Mouse (Mus musculus): ENCODE data around the gene Hlcs. TPM values are rescaled to one million over a fixed set of nuclear protein-coding genes. Genes with fewer than 3 reads are reported as not detected.

The Hlcs gene
- polyA plus RNA-seq, 1 experiment from 2014 or later: 2.1 TPM

DNA sequence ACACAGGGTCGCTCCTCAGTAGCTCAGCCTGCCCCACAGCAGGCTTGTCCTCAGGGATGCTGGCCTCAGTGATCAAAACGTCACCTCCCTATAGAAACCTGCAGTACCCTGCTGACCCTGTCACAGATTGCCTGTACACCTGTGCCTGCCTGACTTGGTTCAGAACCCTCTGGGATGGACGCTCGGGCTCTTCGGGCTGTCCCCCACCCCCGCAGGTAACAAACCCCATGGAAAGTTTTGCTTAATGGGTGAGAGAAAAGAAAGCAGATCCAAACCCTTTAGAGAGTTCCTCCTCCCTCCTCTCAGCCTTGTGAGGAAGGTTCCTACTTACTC lies 10.2 kb downstream of the Hlcs start:
- Histone ChIP-seq H3K4me2 (peak overlapping the region; percentile 48), H3K4me1 (replicated peaks) (peaks cover 14% of the 10 kb centered on the region; the same call in 1 of the 2 replicates), H3K9ac (no peak overlapping the region), H3K27me3 (peaks cover 29% of the 10 kb centered on the region), H3K4me3 (replicated peaks) (no peak overlapping the region), H3K9me3 (replicated peaks) (no peaks in the 10 kb centered on the region), H3K36me3 (replicated peaks) (no peaks in the 10 kb centered on the region), H3K27ac (replicated peaks) (no peak overlapping the region)
- WGBS (ENCODE audit: insufficient replicate concordance): 29% methylated on average over 6 of the region's 6 CpGs
- peak; percentile 28; the same call in 1 of the 2 replicates for ATAC-seq (ENCODE audit: insufficient read depth)

GRCm38 (mm10) chr16:94302274-94303202 lies 10.8 kb downstream of the Hlcs start:
- 16% methylated on average over 30 of the region's 30 CpGs for WGBS (ENCODE audit: insufficient replicate concordance)
- Histone ChIP-seq H3K4me1 (replicated peaks) (peaks cover 14% of the 10 kb centered on the region; the same call in 1 of the 2 replicates), H3K27me3 (peaks cover 29% of the 10 kb centered on the region), H3K36me3 (replicated peaks) (no peaks in the 10 kb centered on the region), H3K27ac (replicated peaks) (no peak overlapping the region), H3K4me3 (replicated peaks) (no peak overlapping the region; the same call in 1 of the 2 replicates), H3K9me3 (replicated peaks) (no peaks in the 10 kb centered on the region), H3K4me2 (peak overlapping the region; percentile 48), H3K9ac (no peak overlapping the region)
- peak; percentile 31; the same call in 1 of the 2 replicates for ATAC-seq (ENCODE audit: insufficient read depth)

- H3K4me3 ChIP-seq (replicated peaks): no peak overlapping the region
- H3K4me2 ChIP-seq: no peak overlapping the region
- WGBS (ENCODE audit: insufficient replicate concordance): 57% methylated on average over 5 of the region's 5 CpGs
- no peaks in the 10 kb centered on the region for H3K36me3 ChIP-seq (replicated peaks)
- H3K9ac ChIP-seq: no peak overlapping the region
- no peak overlapping the region for H3K27ac ChIP-seq (replicated peaks)
- no peaks in the 10 kb centered on the region for H3K9me3 ChIP-seq (replicated peaks)
- peaks cover 14% of the 10 kb centered on the region; the same call in 1 of the 2 replicates for H3K4me1 ChIP-seq (replicated peaks)
- peaks cover 29% of the 10 kb centered on the region for H3K27me3 ChIP-seq
- no peak for ATAC-seq (ENCODE audit: insufficient read depth)
Observed at GRCm38 (mm10) chr16:94301696-94302095, 11.7 kb downstream of the Hlcs start.

- Histone ChIP-seq H3K36me3 (replicated peaks) (no peaks in the 10 kb centered on the region), H3K4me1 (replicated peaks) (peaks cover 14% of the 10 kb centered on the region; the same call in 1 of the 2 replicates), H3K4me3 (replicated peaks) (no peak overlapping the region), H3K27me3 (peaks cover 29% of the 10 kb centered on the region), H3K4me2 (no peak overlapping the region), H3K9ac (no peak overlapping the region), H3K27ac (replicated peaks) (no peak overlapping the region), H3K9me3 (replicated peaks) (no peaks in the 10 kb centered on the region)
- 64% methylated on average over 4 of the region's 4 CpGs for WGBS (ENCODE audit: insufficient replicate concordance)
- ATAC-seq (ENCODE audit: insufficient read depth): no peak
Observed at GRCm38 (mm10) chr16:94301194-94301593, 12.2 kb downstream of the Hlcs start.

DNA sequence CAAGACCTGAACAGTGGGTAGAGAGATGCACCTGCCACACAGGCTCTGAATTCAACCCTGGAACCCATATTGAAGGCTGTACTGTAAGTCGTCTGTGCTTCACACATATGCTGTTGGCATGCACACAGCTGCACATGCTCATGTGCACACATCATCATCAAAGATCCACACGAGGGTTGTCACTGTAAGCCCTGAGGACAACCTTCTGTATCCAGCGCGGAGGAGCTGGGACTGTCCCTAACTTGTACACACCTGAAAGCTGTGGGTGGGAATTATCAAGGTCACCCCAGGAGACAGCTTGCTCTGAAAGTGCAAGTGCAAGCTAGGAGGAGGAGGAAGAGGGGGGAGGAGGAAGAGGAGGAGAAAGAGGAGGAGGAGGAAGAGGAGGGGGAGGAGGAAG lies 14.2 kb downstream of the Hlcs start:
- WGBS (ENCODE audit: insufficient replicate concordance): 50% methylated on average over 4 of the region's 4 CpGs
- Histone ChIP-seq H3K9ac (no peak overlapping the region), H3K36me3 (replicated peaks) (no peaks in the 10 kb centered on the region), H3K27me3 (peaks cover 28% of the 10 kb centered on the region), H3K27ac (replicated peaks) (no peak overlapping the region), H3K4me2 (no peak overlapping the region), H3K9me3 (replicated peaks) (no peaks in the 10 kb centered on the region), H3K4me1 (replicated peaks) (peaks cover 14% of the 10 kb centered on the region; the same call in 1 of the 2 replicates), H3K4me3 (replicated peaks) (no peak overlapping the region)
- no peak for ATAC-seq (ENCODE audit: insufficient read depth)

DNA sequence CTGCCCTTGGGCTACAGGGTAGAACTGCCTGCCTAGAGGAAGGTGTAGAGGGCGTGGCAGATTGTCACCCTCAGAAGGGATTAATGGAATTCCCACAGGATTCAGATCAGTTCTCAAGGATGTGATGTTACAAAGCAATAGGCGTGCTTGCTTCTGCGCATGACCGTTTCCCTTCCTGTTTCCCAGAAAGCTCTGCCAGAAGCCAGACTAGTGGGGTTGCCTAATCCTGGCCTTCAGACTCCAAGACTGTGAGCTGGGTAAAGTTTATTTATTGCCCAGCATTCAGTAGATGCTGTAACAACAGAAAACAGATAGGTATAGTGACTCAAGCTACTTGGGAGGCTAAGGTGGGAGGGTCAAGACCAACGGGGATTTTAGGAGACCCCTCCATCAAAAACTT lies 15.3 kb downstream of the Hlcs start:
- ATAC-seq (ENCODE audit: insufficient read depth): no peak
- H3K9ac ChIP-seq: no peak overlapping the region
- H3K27ac ChIP-seq (replicated peaks): no peak overlapping the region
- H3K4me1 ChIP-seq (replicated peaks): peaks cover 13% of the 10 kb centered on the region; the same call in 1 of the 2 replicates
- WGBS (ENCODE audit: insufficient replicate concordance): 74% methylated on average over 5 of the region's 5 CpGs
- peaks cover 18% of the 10 kb centered on the region for H3K27me3 ChIP-seq
- no peak overlapping the region for H3K4me3 ChIP-seq (replicated peaks)
- H3K36me3 ChIP-seq (replicated peaks): no peaks in the 10 kb centered on the region
- H3K9me3 ChIP-seq (replicated peaks): no peaks in the 10 kb centered on the region
- H3K4me2 ChIP-seq: no peak overlapping the region

GRCm38 (mm10) chr16:94291141-94291540 lies 22.2 kb downstream of the Hlcs start:
- Histone ChIP-seq H3K4me1 (replicated peaks) (peaks cover 22% of the 10 kb centered on the region), H3K9me3 (replicated peaks) (no peaks in the 10 kb centered on the region), H3K4me3 (replicated peaks) (no peak overlapping the region), H3K36me3 (replicated peaks) (no peaks in the 10 kb centered on the region), H3K9ac (no peak overlapping the region), H3K27ac (replicated peaks) (0 out of 2 replicates have a peak overlapping the region, but pooled peaks have one; percentile 10), H3K4me2 (no peak overlapping the region), H3K27me3 (peaks cover 9% of the 10 kb centered on the region)
- peak; percentile 52; the same call in 1 of the 2 replicates for ATAC-seq (ENCODE audit: insufficient read depth)
- 61% methylated on average over 4 of the region's 4 CpGs for WGBS (ENCODE audit: insufficient replicate concordance)

GRCm38 (mm10) chr16:94290073-94290999 lies 23.0 kb downstream of the Hlcs start:
- peak; percentile 85 for ATAC-seq (ENCODE audit: insufficient read depth)
- WGBS (ENCODE audit: insufficient replicate concordance): 4% methylated on average over 51 of the region's 52 CpGs
- Histone ChIP-seq H3K36me3 (replicated peaks) (no peaks in the 10 kb centered on the region), H3K4me3 (replicated peaks) (peak overlapping the region; percentile 71), H3K9me3 (replicated peaks) (no peaks in the 10 kb centered on the region), H3K9ac (peak overlapping the region; percentile 64), H3K27me3 (peaks cover 9% of the 10 kb centered on the region), H3K4me1 (replicated peaks) (peaks cover 22% of the 10 kb centered on the region), H3K4me2 (peak overlapping the region; percentile 92), H3K27ac (replicated peaks) (no peak overlapping the region; the same call in 1 of the 2 replicates)

DNA sequence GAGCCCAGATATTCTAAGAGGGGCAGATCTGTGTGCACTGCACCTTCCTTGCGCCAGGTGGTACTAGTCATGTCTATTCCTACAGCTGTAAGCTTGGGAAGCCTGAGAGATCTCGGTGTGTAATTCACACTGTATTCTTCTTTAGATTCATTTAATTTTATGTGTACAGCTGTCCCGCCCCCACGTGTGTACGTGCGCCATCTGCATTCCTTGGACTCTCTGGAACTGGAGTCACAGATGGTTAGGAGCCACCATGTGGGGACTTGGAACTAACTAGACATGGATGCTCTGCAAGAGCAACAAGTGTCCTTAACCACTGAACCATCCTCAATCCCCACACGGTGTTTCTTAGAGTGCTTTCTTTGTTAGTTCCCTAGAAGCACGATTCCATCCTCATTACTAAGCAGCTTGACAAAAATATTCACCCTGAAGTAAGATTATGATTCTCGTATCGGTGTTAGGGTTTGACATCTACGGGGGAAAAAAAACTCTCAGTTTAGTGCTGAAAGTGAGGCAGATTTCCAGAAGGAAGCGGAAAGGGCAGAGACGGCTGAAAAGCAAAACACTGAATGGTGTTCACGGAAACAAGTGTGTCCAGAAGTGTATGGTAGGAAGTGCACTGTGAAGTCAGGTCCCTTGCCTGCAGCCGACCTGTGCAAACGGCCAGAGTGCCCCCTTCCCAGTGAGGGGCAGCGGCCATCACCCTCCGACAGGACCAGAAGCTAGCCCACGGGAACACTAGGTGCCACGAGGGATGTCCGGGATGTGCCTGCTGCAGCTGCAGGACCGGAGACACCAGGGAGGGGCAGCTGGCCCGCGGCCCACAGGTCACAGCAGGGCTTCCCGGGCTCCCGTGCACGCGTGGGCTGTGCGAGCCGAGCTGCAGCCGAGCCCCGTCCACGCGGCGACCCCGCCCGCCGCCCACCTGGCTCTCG lies 24.0 kb downstream of the Hlcs start:
- H3K9ac ChIP-seq: peak overlapping the region; percentile 64
- H3K9me3 ChIP-seq (replicated peaks): no peaks in the 10 kb centered on the region
- ATAC-seq (ENCODE audit: insufficient read depth): peak; percentile 22
- peaks cover 22% of the 10 kb centered on the region for H3K4me1 ChIP-seq (replicated peaks)
- no peaks in the 10 kb centered on the region for H3K36me3 ChIP-seq (replicated peaks)
- peaks cover 9% of the 10 kb centered on the region for H3K27me3 ChIP-seq
- H3K27ac ChIP-seq (replicated peaks): no peak overlapping the region
- peak overlapping the region; percentile 92 for H3K4me2 ChIP-seq
- 11% methylated on average over 39 of the region's 39 CpGs for WGBS (ENCODE audit: insufficient replicate concordance)
- H3K4me3 ChIP-seq (replicated peaks): peak overlapping the region; percentile 71

GRCm38 (mm10) chr16:94287826-94288225 lies 25.5 kb downstream of the Hlcs start:
- Histone ChIP-seq H3K4me3 (replicated peaks) (no peak overlapping the region), H3K9ac (no peak overlapping the region), H3K36me3 (replicated peaks) (no peaks in the 10 kb centered on the region), H3K27me3 (peaks cover 9% of the 10 kb centered on the region), H3K4me2 (no peak overlapping the region), H3K4me1 (replicated peaks) (peaks cover 22% of the 10 kb centered on the region), H3K9me3 (replicated peaks) (no peaks in the 10 kb centered on the region), H3K27ac (replicated peaks) (no peak overlapping the region)
- no peak for ATAC-seq (ENCODE audit: insufficient read depth)
- WGBS (ENCODE audit: insufficient replicate concordance): 42% methylated on average over 9 of the region's 9 CpGs
